Mouse (Mus musculus) ovary, adult 10 weeks (tissue): Measurements from ENCODE around the gene Pld1. TPM values are rescaled to one million over a fixed set of nuclear protein-coding genes. Genes with fewer than 3 reads are reported as not detected.

ENCODE experiments used
- polyA plus RNA-seq: library from polyadenylated mRNA; stranded (reverse); fragments of 350-450 nt; fragmentation: Illumina TruSeq; extraction: RNeasy Lipid Tissue Mini Kit (QIAGEN cat#74804); gene quantifications from one replicate; pipeline ENCODE4 v1.2.3, GENCODE M21; 2014

Gene Pld1
- 26.2 TPM for polyA plus RNA-seq

DNA sequence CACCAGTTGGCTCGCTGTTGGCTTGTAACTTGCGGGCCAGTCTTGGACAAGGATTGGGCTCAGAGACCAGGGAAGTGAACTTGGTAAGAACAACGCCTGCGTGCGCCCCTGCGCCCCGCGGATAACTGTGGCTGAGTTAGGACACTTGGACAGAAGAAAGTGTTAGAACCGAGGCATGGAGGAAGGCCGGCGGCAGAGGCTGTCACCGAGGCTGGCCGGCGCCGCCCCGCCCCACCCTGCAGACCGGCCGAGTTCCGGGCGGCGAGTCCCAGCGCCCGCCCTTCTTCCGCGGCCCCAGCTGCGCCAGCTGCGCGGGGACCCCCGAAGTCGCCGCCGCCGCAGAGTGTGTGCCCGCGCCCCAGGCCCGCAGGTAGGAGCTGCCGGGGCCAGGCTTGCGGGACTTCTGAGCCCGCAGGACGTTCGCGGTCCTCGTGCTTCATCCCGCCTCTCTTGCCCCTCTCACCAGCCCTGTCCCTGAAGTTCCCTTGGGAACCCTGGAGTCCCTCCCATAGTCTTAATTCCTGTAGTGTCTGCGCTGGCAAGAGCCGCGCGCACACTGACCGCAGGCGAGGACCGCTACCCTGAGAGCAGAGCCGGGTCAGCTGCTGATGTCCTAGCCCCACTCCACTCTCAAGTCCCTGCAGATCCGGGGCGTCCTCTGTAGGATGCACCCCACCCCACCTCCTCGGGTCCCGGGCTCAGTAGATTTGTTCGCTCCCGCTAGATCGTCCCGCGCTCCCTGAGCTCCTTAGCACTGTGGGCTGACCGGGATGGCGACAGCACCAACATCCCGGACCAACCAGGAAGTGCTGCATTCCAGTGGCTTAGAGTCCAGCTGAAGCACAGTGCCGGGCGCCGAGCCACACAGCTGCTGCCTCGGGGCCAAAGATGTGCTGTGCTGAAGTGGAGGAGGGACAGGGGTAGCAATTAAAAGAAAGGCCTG lies at the start of gene Pld1:
TSS of gene Pld1 (plus strand) at position 315 of the 943 bp plus-strand sequence.

DNA sequence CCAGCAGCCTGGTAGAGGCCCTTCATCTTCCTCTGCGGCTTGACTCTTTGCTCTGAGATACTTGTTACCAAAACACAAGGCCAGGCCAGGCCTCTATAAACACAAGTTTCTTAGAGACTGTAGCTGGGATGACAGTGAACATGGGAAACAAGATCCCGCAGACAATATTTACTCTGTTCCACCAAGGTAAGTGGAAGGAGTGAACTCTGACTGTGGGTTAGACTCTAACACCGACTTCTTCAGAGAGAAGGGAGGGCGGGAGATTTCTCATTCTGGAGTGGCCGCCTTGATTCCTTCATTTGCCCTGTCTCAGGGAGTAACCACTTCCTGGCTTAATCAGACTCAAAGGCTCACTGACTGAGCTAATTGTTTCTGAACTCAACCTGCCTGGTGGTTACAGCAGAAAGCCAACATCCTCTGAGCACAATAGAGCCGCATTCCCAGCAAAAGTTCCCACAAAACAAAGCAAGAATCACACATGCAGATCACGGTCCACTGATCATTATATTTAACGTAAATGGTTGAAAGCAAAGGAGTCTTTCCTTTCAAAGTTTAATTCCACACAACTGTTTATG lies 42.1 kb upstream of the Pld1 start, which contains the start of gene Tmem212:
TSS of gene Tmem212 (minus strand) at position 51 of the 575 bp plus-strand sequence.

Other genes with a start within 250 kb of the Pld1 start
- 143 TPM for gene Fndc3b, start 227.4 kb upstream of the Pld1 start, polyA plus RNA-seq
- 5.6 TPM for gene Tmem212, start 42.3 kb upstream of the Pld1 start, polyA plus RNA-seq